Mouse (Mus musculus) left cerebral cortex, adult 18-20 months (tissue): Measurements from ENCODE around the gene Patz1. TPM values are rescaled to one million over a fixed set of nuclear protein-coding genes. Genes with fewer than 3 reads are reported as not detected.

Experiments used
- DNase-seq, 2 experiments: peaks; one replicate each; pipeline ENCODE4 v3.0.0; 2021 to 2022; ENCODE audit warnings: low spot score in 2 of 2, mixed read lengths in 1 of 2
- long read RNA-seq, 2 experiments: library from polyadenylated mRNA; stranded (forward); transcript quantifications; one replicate each; pipeline ENCODE4 v2.0.0; 2021
- total RNA-seq, 2 experiments: library from RNA; stranded (reverse); gene quantifications; 2 replicates each; pipeline ENCODE4 v1.2.3; 2021

Patz1 gene
- 10 to 100 TPM; 46.7 to 47.6 TPM for total RNA-seq
- long read RNA-seq, experiment 1, transcript Patz1-201 (4 exons, 3,118 nt): major isoform, 6 of 18 reads
- long read RNA-seq, experiment 1, partial matches to known transcripts: 1 of 18 reads
- long read RNA-seq, experiment 1, other reads (novel, unspliced or antisense): 2 of 18 reads
- long read RNA-seq, experiment 2, partial matches to known transcripts: 0 of 9 reads
- long read RNA-seq, experiment 2, other reads (novel, unspliced or antisense): 1 of 9 reads

DNA sequence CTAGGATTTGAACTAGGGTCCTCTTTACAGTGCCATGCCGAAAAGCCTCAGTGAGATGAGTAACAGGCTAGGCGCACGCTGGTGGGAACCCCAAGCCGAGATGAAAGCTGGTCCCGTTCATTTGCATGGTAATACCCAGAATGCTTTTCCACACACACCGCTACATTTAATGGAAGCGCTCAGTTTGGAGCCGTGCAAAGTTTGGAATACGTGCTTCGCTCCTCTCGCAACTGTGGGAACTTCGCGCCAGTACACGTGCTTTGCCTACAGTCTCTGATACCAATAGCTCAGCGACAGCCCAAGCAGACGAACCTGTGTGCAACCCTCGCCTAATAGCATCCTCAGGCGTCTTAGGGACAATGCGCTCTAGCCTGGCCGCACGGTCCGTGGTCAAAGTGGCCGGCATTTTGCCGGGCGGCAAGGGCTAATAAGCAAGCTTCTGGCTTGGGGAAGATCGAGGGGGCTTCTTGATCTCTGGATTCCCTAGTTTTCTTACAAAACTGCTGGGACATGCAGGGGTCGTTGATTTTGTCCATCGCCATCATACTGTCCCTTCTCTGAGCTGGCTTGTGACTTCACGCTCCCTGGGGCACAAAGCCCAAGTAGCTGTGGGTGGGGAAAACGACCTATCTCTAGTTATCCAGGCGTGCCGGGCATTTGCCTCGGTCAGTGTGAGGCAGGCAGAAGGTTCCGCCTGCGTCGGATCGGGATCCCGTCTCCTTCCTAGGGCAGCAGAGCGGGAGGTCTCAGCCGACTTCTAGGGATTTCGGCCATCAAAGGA, at the start of gene Patz1:
Gene Patz1, plus strand, starts transcription at position 354 of the 781 bp plus-strand sequence.
- DNase-seq: peak; percentile 24 to 50

GRCm38 (mm10) chr11:3242395-3242794, 46.3 kb upstream of the Patz1 start:
- DNase-seq: no peak

GRCm38 (mm10) chr11:3243771-3244170, 44.9 kb upstream of the Patz1 start:
- DNase-seq: no peak

- no peak for DNase-seq
These were observed 41.3 kb upstream of the Patz1 start for GRCm38 (mm10) chr11:3247387-3247786.

- DNase-seq: no peak
These were observed 29.1 kb upstream of the Patz1 start for GRCm38 (mm10) chr11:3259537-3259936.

DNA sequence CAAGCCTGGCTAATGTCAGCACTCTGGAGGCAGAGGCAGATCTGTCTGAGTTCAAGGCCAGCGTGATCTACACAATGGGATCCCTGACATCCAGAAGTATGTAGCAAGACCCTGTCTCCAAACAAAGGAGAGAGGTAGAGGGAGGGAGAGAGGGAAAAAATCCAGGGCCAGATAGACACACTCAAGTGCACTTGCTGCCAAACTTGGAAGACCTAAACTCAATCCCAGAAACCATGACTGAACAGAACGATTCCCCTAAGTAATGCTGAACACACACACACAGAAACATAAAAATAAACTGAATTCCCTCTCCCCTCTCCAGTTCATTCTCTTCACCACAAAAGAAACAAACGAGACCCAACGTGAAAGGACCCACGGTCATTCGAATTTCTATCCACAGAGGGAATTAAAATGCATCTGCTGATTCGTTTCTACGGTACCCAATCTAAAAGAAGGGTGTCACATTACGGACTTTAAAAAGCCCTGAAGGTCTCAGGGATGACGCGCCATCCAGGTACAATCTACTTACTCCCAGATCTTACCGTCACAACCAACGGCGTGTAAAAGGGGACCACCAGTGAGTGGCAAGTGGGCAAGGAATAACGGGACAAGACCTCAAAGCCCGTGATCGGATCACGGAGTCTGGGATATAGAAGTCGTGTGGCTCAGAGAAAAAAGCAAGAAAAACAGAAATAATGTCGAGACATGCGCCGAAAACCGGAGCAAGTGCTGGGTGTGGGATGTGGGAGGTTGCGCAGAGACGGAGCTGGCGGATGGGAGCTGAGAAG, 23.2 kb upstream of the Patz1 start:
- DNase-seq: no peak

DNA sequence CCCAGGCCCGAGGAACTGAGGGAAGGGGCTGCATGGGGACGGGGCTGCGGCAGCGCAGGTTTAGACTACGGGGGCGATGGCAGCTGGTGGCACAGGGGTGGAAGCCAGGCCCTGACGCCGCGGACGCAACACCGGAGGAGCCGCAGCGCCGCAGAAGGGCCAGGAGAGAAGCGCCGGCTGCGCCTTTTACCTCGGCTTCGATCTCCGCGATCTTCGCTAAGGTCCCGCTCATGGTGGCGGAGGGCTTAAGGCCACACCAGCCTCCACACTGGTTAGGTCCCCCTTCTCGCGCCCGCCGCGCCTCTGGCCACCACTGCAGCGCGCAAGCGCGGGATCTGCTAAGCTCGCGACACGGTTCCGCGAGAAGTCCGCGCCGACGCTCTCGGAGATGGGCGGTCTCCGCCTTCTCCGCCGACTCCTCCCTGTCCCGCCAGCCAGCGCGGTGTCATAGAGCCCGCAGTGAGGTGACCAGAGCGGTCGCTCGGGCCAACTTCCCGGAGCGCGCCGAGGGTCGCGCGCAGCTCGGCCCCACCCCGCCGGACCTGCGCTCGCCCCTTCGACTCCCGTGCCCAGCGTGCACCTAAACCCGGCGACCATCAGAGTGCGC, 22.5 kb upstream of the Patz1 start, which contains the start of gene Drg1:
Gene Drg1, minus strand, starts transcription at position 337 of the 607 bp plus-strand sequence.
- DNase-seq: peak; percentile 90 to 93

DNA sequence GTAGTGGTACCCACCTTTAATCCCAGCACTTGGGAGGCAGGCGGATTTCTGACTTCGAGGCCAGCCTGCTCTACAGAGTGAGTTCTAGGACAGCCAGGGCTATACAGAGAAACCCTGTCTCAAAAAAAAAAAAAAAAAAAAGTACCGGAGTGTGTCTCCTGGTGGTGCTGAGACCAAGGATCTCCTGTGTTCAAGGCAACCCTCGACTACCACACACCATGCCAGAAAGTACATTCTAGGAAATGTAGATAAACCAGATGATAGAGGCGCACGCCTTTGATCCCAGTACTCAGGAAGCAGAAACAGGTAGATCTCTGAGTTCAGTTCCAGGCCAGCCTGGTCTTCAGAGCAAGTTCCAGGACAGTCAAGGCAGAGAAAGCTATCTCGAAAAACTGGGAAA, 21.5 kb upstream of the Patz1 start:
- DNase-seq: no peak

GRCm38 (mm10) chr11:3269241-3269640, 19.4 kb upstream of the Patz1 start:
- no peak for DNase-seq

GRCm38 (mm10) chr11:3278351-3278750, 10.3 kb upstream of the Patz1 start:
- no peak for DNase-seq

DNA sequence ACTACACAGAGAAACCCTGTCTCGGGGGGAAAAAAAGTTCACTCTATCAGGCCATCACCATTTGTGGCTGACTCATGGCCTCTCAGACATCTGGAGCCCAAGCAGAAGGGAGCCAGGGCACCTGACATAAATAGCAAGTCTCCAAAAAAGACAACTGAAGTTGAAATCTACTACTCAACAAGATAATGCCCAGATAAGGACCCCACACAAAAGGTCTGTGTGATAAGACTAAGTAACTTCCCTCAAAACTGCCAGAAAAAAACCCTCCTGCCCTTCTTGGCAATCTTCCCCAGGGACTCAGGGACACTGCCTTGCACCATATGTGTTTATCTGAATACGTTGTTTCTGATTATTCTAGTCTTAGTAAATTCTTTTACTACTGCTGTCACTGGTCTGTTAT, 8.9 kb upstream of the Patz1 start:
- DNase-seq: no peak

DNA sequence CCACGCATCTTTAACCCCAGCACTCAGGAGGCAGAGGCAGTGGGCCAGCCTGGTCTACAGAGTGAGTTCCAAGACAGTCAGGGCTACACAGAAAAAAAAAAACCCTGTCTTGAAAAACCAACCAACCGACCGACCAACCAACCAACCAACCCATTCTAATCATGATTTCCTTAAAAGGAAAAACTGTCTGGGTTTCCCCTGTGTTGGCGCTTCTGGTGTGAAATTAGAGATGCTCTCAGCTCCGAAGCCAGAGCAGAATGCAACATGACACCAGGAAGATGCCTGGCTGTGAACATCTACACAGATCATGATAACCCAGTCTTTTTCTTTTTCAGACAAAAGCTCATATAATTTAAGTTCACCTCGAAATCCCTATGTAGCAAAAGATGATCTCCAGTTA, 5.8 kb upstream of the Patz1 start:
- DNase-seq: no peak

DNA sequence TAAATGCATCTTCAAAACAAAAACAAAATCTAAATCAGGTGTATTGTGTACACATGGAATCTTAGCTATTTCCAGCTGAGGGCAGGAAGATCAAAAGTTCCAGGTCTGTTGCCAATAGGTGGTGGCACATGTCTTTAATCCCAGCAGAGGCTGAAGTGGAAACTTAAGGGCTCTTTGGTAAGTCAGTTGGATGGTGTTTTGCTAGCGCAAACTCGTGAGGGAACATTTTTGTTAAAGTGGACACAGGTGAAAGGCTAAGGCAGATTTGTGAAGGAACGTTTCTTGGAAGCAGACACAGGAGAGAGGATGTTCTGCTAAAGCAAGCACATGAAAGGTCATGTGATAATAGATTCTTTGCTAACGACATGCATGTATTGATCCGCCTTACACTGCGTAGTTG, 5.0 kb upstream of the Patz1 start:
- DNase-seq: no peak

DNA sequence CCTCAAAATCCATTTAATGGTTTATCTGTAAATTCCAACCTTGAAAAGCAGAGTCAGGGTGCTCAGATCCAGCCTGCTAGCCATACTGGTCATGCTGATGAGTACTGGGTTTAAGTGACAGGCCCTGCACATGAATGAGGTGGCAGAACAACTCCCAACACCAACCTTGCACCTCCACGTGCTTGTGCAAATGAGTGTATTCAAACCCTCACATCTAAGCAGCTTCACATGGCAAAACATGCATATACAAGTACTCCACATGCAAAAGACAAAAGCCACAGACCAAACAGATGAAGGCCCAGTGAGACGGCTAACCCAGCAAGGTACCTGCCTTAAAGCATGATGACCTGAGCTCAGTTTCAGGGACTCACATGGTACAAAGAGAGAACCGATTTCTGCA, 2.7 kb upstream of the Patz1 start:
- DNase-seq: no peak

DNA sequence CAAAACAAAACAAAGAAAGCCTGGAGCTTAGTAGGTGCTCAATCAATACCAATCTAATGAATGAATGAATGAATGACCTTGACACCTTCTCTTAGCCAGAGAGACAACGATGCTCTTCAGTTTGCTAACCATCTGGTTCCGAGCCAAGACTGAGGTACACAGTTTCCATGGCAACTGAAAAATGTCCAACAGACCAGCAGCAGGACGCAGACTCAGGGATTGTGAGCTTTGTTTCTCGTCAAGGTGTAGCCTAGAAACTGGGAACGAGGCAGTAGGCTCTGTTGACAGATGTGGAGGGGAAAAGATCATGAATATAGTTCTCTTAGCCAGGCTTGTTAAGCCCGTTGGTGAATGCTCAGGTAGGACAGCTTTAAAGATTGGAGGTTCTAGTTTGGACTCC, 1.5 kb upstream of the Patz1 start:
- no peak for DNase-seq

GRCm38 (mm10) chr11:3287921-3288320, 753 bp upstream of the Patz1 start:
- DNase-seq: no peak

DNA sequence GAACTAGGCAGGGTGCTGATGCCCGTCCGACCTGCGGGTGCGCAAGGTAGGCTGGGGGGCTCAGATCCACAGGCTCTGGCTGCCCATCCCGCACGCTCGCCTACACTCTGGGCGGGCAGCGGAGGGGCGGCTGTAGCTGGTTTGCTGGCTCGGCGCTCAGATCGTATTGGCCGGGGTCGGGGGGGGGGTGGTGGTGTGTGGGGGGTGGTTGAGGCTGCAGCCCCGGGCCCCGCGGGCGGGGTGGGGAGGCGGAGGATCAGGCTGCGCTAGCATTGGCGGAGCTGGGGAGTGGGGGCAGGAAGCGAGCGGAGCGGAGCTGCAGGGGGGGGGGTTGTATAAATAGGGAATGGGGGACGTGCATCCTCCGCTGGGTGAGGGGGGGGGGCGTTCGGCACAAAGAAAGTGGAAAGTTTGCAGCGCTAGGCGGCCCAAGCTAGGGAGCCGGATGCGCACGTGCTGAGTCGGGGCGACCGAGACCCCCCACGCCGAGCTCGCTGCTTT, 678 bp downstream of the Patz1 start:
- peak; percentile 55 to 62 for DNase-seq

- peak; percentile 80 to 81 for DNase-seq
These were observed 1.3 kb downstream of the Patz1 start for GRCm38 (mm10) chr11:3289803-3290639.

DNA sequence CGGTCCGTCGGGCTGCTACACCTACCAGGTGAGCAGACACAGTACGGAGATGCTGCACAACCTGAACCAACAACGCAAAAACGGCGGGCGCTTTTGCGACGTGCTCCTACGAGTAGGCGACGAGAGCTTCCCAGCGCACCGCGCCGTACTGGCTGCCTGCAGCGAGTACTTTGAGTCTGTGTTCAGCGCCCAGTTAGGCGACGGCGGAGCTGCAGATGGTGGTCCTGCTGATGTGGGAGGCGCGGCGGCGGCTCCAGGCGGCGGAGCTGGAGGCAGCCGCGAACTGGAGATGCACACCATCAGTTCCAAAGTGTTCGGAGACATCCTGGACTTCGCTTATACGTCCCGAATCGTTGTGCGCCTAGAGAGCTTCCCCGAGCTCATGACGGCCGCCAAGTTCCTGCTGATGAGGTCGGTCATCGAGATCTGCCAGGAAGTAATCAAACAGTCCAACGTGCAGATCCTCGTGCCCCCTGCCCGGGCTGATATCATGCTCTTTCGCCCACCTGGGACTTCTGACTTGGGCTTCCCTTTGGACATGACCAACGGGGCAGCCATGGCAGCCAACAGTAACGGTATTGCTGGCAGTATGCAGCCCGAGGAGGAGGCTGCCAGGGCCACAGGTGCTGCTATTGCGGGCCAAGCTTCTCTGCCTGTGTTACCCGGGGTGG, 2.1 kb downstream of the Patz1 start:
- DNase-seq: peak; percentile 63 to 74
